Mouse (Mus musculus): Measurements from ENCODE around the gene Aimp1.

- TF ChIP-seq CTCF (IDR thresholded peaks at IDR 0.05; ENCODE audit: low read depth) (no peak), EP300 (IDR thresholded peaks at IDR 0.05; ENCODE audit: low read depth) (no peak)
These were observed 33.1 kb upstream of the Aimp1 start for GRCm38 (mm10) chr3:132717316-132717715.

Measured in heart, postnatal 0 days (tissue).